27 mouse cellular contexts compared by ENCODE assay signal in the genomic region with DNA sequence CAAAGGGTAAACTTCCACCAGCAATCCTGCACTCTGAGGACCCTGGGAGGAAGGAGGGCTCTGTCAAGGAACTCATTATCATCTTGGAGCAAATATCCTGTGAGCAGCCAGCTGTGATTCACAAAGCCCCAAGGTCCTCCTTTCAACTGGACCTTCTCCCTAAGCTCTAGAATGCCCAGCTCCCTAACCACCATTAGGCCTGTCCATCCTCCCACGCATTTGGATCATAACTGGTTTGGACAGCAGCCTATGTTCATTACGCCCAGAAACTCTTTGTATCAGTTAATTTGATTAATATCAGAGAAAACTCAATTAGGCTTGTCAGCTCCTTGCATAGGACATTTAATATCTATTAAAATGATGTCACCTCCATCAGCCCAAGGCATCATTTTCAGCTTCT.
"Had no signal": no experiment of that assay in that cellular context is flagged by ENCODE, and none has a peak within 500 bp of the region (broad histone marks: within the 10 kb centered on the region; RNA-seq: fewer than 3 reads in every experiment).

No protein-coding gene starts in this region.

- ATAC-seq: hindbrain, embryonic 16.5 days; inflammation-experienced regulatory T-cells, adult 6 months; intestine, embryonic 15.5 days; intestine, postnatal 0 days had no signal

- DNase-seq: gastrocnemius, adult 2 months; gastrocnemius, postnatal 10 days; gastrocnemius, postnatal 25 days; heart, adult 18-20 months; heart, postnatal 10 days; heart, postnatal 4 days; kidney, adult 18-20 months; kidney, adult 9 months; kidney, postnatal 25 days; kidney, postnatal 4 days; liver; liver, embryonic 13.5 days had no signal

- H3K4me3 ChIP-seq: gastrocnemius, adult 2 months; heart, embryonic 10.5 days; heart, embryonic 12.5 days; hindbrain, embryonic 10.5 days; hindbrain, embryonic 12.5 days; intestine, embryonic 15.5 days; kidney, embryonic 15.5 days; layer of hippocampus, adult 2 months; limb, embryonic 10.5 days; limb, embryonic 12.5 days; liver, embryonic 13.5 days had no signal

- H3K9ac ChIP-seq: heart, embryonic 12.5 days; hindbrain, embryonic 12.5 days; hindbrain, embryonic 14.5 days; intestine, embryonic 15.5 days; kidney, embryonic 15.5 days; limb, embryonic 12.5 days; liver, embryonic 13.5 days had no signal

- H3K27ac ChIP-seq: gastrocnemius, adult 2 months; heart, embryonic 10.5 days; hindbrain, embryonic 10.5 days; hindbrain, embryonic 12.5 days; hindbrain, embryonic 14.5 days; intestine, embryonic 15.5 days; kidney, embryonic 15.5 days; kidney, postnatal 0 days; layer of hippocampus, adult 2 months; limb, embryonic 10.5 days; limb, embryonic 12.5 days; liver, embryonic 13.5 days had no signal

- H3K9me3 ChIP-seq: heart, embryonic 10.5 days; heart, embryonic 12.5 days; hindbrain, embryonic 10.5 days; hindbrain, embryonic 12.5 days; intestine, embryonic 15.5 days; kidney, embryonic 15.5 days; limb, embryonic 10.5 days; limb, embryonic 12.5 days; liver, embryonic 13.5 days had no signal

- H3K27me3 ChIP-seq: heart, embryonic 12.5 days; hindbrain, embryonic 12.5 days; intestine, embryonic 15.5 days; kidney, embryonic 15.5 days; limb, embryonic 12.5 days; liver, embryonic 13.5 days had no signal

- H3K4me2 ChIP-seq: heart, embryonic 12.5 days; hindbrain, embryonic 12.5 days; hindbrain, embryonic 14.5 days; intestine, embryonic 15.5 days; kidney, embryonic 15.5 days; limb, embryonic 12.5 days; liver, embryonic 11.5 days; liver, embryonic 13.5 days had no signal

- H3K36me3 ChIP-seq: heart, embryonic 10.5 days; heart, embryonic 12.5 days; hindbrain, embryonic 10.5 days; hindbrain, embryonic 12.5 days; intestine, embryonic 15.5 days; kidney, embryonic 15.5 days; limb, embryonic 10.5 days; limb, embryonic 12.5 days; liver, embryonic 13.5 days had no signal

- H3K4me1 ChIP-seq: heart, embryonic 10.5 days; heart, embryonic 12.5 days; hindbrain, embryonic 10.5 days; hindbrain, embryonic 12.5 days; intestine, embryonic 15.5 days; kidney, embryonic 15.5 days; limb, embryonic 10.5 days; limb, embryonic 12.5 days; liver, embryonic 13.5 days had no signal
